In genomic region chr2:164996848-164997720, GRCm38 (mm10) we compare ENCODE assay signal across 9 mouse cellular contexts. TPM values are rescaled to one million over a fixed set of nuclear protein-coding genes. Genes with fewer than 3 reads are reported as not detected.
DNase-seq lines count a peak whose midpoint lies in the region; ATAC-seq lines count a peak whose summit lies in the region.
"Had no signal": no experiment of that assay in that cellular context is flagged by ENCODE, and none has a peak within 500 bp of the region (broad histone marks: within the 10 kb centered on the region; RNA-seq: fewer than 3 reads in every experiment).

No protein-coding gene starts in this region.

- H3K4me2 ChIP-seq in embryonic facial prominence, embryonic 11.5 days (ENCODE audit: low read depth, low read length), result peak overlapping the region; percentile 59
- H3K4me2 ChIP-seq in hindbrain, embryonic 16.5 days (ENCODE audit: low read length), result peak overlapping the region; percentile 48
- peak overlapping the region; percentile 50 for H3K4me2 ChIP-seq in midbrain, embryonic 13.5 days (replicated peaks)

- peak overlapping the region; percentile 27 for H3K4me3 ChIP-seq in embryonic facial prominence, embryonic 11.5 days (ENCODE audit: low read depth, low read length)
- H3K4me3 ChIP-seq in hindbrain, embryonic 16.5 days (ENCODE audit: low read length), result peak overlapping the region; percentile 18
- peak overlapping the region; percentile 29 for H3K4me3 ChIP-seq in midbrain, embryonic 13.5 days (replicated peaks)

- H3K9me3 ChIP-seq in embryonic facial prominence, embryonic 11.5 days (replicated peaks; ENCODE audit: control insufficient read depth, low read length), result no peaks in the 10 kb centered on the region
- no peaks in the 10 kb centered on the region for H3K9me3 ChIP-seq in hindbrain, embryonic 16.5 days (ENCODE audit: control insufficient read depth, low read length)
- H3K9me3 ChIP-seq in midbrain, embryonic 13.5 days, result no peaks in the 10 kb centered on the region

- DNase-seq in heart, adult 8-10 months (ENCODE audit: low spot score), result peak; percentile 11
- no peak for DNase-seq in heart, adult 9 months (ENCODE audit: low spot score in 2 of 2)
- peak; percentile 21 for DNase-seq in embryonic facial prominence, embryonic 11.5 days (ENCODE audit: low spot score)
- no peak for DNase-seq in spleen, adult 12 weeks (ENCODE audit: low spot score)
- DNase-seq in spleen, postnatal 14 days (ENCODE audit: low spot score in 2 of 2), result no peak

- no peak for ATAC-seq in embryonic facial prominence, embryonic 11.5 days (replicated peaks; ENCODE audit: insufficient number of reproducible peaks, low FRiP score, low TSS enrichment, low read depth)
- no peak for ATAC-seq in hindbrain, embryonic 16.5 days
- ATAC-seq in midbrain, embryonic 13.5 days, result no peak
- ATAC-seq in frontal cortex, adult (ENCODE audit: low TSS enrichment), result no peak

- H3K27me3 ChIP-seq in embryonic facial prominence, embryonic 11.5 days (ENCODE audit: control insufficient read depth, insufficient read depth, low read length), result peaks cover 26% of the 10 kb centered on the region
- H3K27me3 ChIP-seq in hindbrain, embryonic 16.5 days (replicated peaks; ENCODE audit: control insufficient read depth, insufficient read depth, low read length), result no peaks in the 10 kb centered on the region
- H3K27me3 ChIP-seq in midbrain, embryonic 13.5 days, result peaks cover 37% of the 10 kb centered on the region

- peaks cover 3% of the 10 kb centered on the region for H3K4me1 ChIP-seq in embryonic facial prominence, embryonic 11.5 days (ENCODE audit: control insufficient read depth, insufficient read depth, low read length)
- H3K4me1 ChIP-seq in hindbrain, embryonic 16.5 days (ENCODE audit: control insufficient read depth, insufficient read depth, low read depth, low read length), result peaks cover 14% of the 10 kb centered on the region
- H3K4me1 ChIP-seq in midbrain, embryonic 13.5 days (replicated peaks), result peaks cover 24% of the 10 kb centered on the region

- H3K36me3 ChIP-seq in embryonic facial prominence, embryonic 11.5 days (replicated peaks; ENCODE audit: control insufficient read depth, insufficient read depth, low read depth, low read length), result peaks cover 6% of the 10 kb centered on the region
- H3K36me3 ChIP-seq in hindbrain, embryonic 16.5 days (ENCODE audit: control insufficient read depth, insufficient read depth, low read length), result peaks cover 19% of the 10 kb centered on the region
- peaks cover 53% of the 10 kb centered on the region for H3K36me3 ChIP-seq in midbrain, embryonic 13.5 days

- H3K9ac ChIP-seq in embryonic facial prominence, embryonic 11.5 days (replicated peaks; ENCODE audit: low read length), result peak overlapping the region; percentile 51
- 0 out of 2 replicates have a peak overlapping the region, but pooled peaks have one; percentile 24 for H3K9ac ChIP-seq in hindbrain, embryonic 16.5 days (ENCODE audit: low read depth, low read length)
- H3K9ac ChIP-seq in midbrain, embryonic 13.5 days (replicated peaks), result peak overlapping the region; percentile 59

- H3K27ac ChIP-seq in embryonic facial prominence, embryonic 11.5 days (replicated peaks; ENCODE audit: low read depth, low read length), result no peak overlapping the region
- no peak overlapping the region for H3K27ac ChIP-seq in hindbrain, embryonic 16.5 days (ENCODE audit: low read depth, low read length)
- H3K27ac ChIP-seq in midbrain, embryonic 13.5 days, result no peak overlapping the region

- 7% methylated on average over 47 of the region's 49 CpGs for WGBS in embryonic facial prominence, embryonic 11.5 days
- 14% methylated on average over 47 of the region's 49 CpGs for WGBS in hindbrain, embryonic 16.5 days
- WGBS in midbrain, embryonic 13.5 days, result 12% methylated on average over 49 of the region's 49 CpGs

RNA-seq across cellular contexts. Expression of gene Slc12a5, which starts 36.5 kb away (rescaled TPM):
- 1 to 10 TPM; 1.2 to 4.2 (median 2.8) TPM for total RNA-seq in heart, adult 8-10 months (2022)
- 0.94 and 1.4 TPM in 2 replicates for polyA plus RNA-seq in embryonic facial prominence, embryonic 11.5 days (2014; fragmentation: Nextera tagmentation; extraction: Ambion mirVana)
- 52.7 and 54.9 TPM in 2 replicates for polyA plus RNA-seq in hindbrain, embryonic 16.5 days (2015; fragmentation: Nextera tagmentation; extraction: Ambion mirVana)
- polyA plus RNA-seq in midbrain, embryonic 13.5 days (2015; fragmentation: Nextera tagmentation; extraction: Ambion mirVana), result 19.7 and 20.2 TPM in 2 replicates

RNA-seq across cellular contexts. Expression of gene Ncoa5, which starts 37.6 kb away (rescaled TPM):
- total RNA-seq in heart, adult 8-10 months (2022), result 10 to 100 TPM; 15.2 to 18.9 (median 18.6) TPM
- 64.9 and 71.9 TPM in 2 replicates for polyA plus RNA-seq in embryonic facial prominence, embryonic 11.5 days (2014; fragmentation: Nextera tagmentation; extraction: Ambion mirVana)
- 83.8 and 90.0 TPM in 2 replicates for polyA plus RNA-seq in hindbrain, embryonic 16.5 days (2015; fragmentation: Nextera tagmentation; extraction: Ambion mirVana)
- 132 and 137 TPM in 2 replicates for polyA plus RNA-seq in midbrain, embryonic 13.5 days (2015; fragmentation: Nextera tagmentation; extraction: Ambion mirVana)

RNA-seq across cellular contexts. Expression of gene Mmp9, which starts 56.5 kb away (rescaled TPM):
- total RNA-seq in heart, adult 8-10 months (2022), result 1 to 10 TPM in 2 of 4 experiments, under 1 TPM in 2; 0.84 to 1.2 (median 0.98) TPM
- polyA plus RNA-seq in embryonic facial prominence, embryonic 11.5 days (2014; fragmentation: Nextera tagmentation; extraction: Ambion mirVana), result 1.5 and 1.6 TPM in 2 replicates
- polyA plus RNA-seq in hindbrain, embryonic 16.5 days (2015; fragmentation: Nextera tagmentation; extraction: Ambion mirVana), result 22.5 and 29.3 TPM in 2 replicates
- polyA plus RNA-seq in midbrain, embryonic 13.5 days (2015; fragmentation: Nextera tagmentation; extraction: Ambion mirVana), result 17.2 and 19.5 TPM in 2 replicates

RNA-seq across cellular contexts. Expression of gene Cd40, which starts 58.3 kb away (rescaled TPM):
- total RNA-seq in heart, adult 8-10 months (2022), result 1 to 10 TPM; 1.6 to 2.4 (median 1.9) TPM
- polyA plus RNA-seq in embryonic facial prominence, embryonic 11.5 days (2014; fragmentation: Nextera tagmentation; extraction: Ambion mirVana), result 5.3 and 6.1 TPM in 2 replicates
- 6.1 and 7.9 TPM in 2 replicates for polyA plus RNA-seq in hindbrain, embryonic 16.5 days (2015; fragmentation: Nextera tagmentation; extraction: Ambion mirVana)
- polyA plus RNA-seq in midbrain, embryonic 13.5 days (2015; fragmentation: Nextera tagmentation; extraction: Ambion mirVana), result 7.6 and 8.6 TPM in 2 replicates
- total RNA-seq: MEL had no signal

Comparison
In these comparisons a context has a peak if more than half of its experiments do, and no peak if none do; other contexts are left out.
1. DNase-seq: peak in heart, adult 8-10 months (single experiment) and embryonic facial prominence, embryonic 11.5 days (single experiment); none in heart, adult 9 months (0 of 2), spleen, adult 12 weeks (single experiment) and spleen, postnatal 14 days (0 of 2).
2. Peak in every context shown above with its lines, with median percentiles within 50 percentile points of each other: H3K4me2 ChIP-seq, H3K4me3 ChIP-seq and H3K9ac ChIP-seq.